Mouse (Mus musculus) ES-E14 (cell line): Measurements from ENCODE around the gene Pde3a.

Source experiments
- CHD2 ChIP-seq: IDR thresholded peaks from 2 replicates; pipeline ENCODE4 v1.6.1; 2014; ENCODE audit warnings: mild to moderate bottlenecking, low read depth, low read length, inconsistent platforms
- HCFC1 ChIP-seq: IDR thresholded peaks from 2 replicates; pipeline ENCODE4 v1.6.1; 2012; ENCODE audit warnings: low read length, inconsistent platforms, borderline replicate concordance; ENCODE audit not compliant: insufficient read depth
- ZC3H11A ChIP-seq: IDR thresholded peaks from 2 replicates; pipeline ENCODE4 v1.6.1; 2012; ENCODE audit warnings: low read depth, mild to moderate bottlenecking, inconsistent platforms, low read length, borderline replicate concordance
- ZNF384 ChIP-seq: IDR thresholded peaks from 2 replicates; pipeline ENCODE4 v1.6.1; 2012; ENCODE audit warnings: low read depth, low read length, inconsistent platforms

DNA sequence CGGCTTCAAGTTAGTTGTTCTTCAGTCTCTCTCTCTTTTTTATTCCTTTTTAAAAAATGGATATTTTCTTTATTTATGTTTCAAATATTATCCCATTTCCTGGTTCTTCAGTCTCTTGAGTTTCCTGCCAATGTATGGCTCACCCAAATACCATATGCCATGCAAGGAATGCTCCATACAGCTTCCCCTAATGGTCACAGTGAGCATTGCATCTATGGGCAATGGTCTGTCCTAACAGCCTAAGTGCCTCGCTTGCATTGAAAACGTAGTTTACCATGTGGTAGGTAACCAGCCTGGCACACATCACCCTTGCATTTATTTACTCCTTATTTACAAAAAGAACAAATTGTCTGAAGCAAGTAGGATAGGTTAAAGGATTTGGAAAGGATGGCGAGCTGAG, 64.0 kb downstream of the Pde3a start:
- TF ChIP-seq CHD2 = no peak
- no peak for TF ChIP-seq ZNF384
- no peak for TF ChIP-seq ZC3H11A
- no peak for TF ChIP-seq HCFC1
